In genomic region chr7:65786916-65787315, GRCm38 (mm10) we compare ENCODE assay signal across 13 mouse cellular contexts.
"Had no signal": no experiment of that assay in that cellular context is flagged by ENCODE, and none has a peak within 500 bp of the region (broad histone marks: within the 10 kb centered on the region; RNA-seq: fewer than 3 reads in every experiment).

No protein-coding gene starts in this region.

- ATAC-seq: liver, embryonic 12.5 days had no signal

- H3K4me1 ChIP-seq: liver, embryonic 12.5 days had no signal

- H3K9me3 ChIP-seq: limb, embryonic 15.5 days; liver, embryonic 12.5 days had no signal

- H3K36me3 ChIP-seq: limb, embryonic 15.5 days; liver, embryonic 12.5 days had no signal

- H3K9ac ChIP-seq: limb, embryonic 15.5 days; liver, embryonic 12.5 days; lung, embryonic 14.5 days had no signal

- H3K27me3 ChIP-seq: limb, embryonic 15.5 days had no signal

- H3K4me2 ChIP-seq: limb, embryonic 15.5 days; liver, embryonic 12.5 days; lung, embryonic 14.5 days had no signal

- DNase-seq: kidney, adult 9 months; kidney, postnatal 36 days; layer of hippocampus, adult 9-11 months; layer of hippocampus, postnatal 36 days; lung, embryonic 14.5 days; midbrain, embryonic 14.5 days; right cerebral cortex, postnatal 4 days; spleen, adult 18-20 months; thymus, adult 18-20 months; thymus, postnatal 25 days had no signal

- H3K4me3 ChIP-seq: limb, embryonic 15.5 days; liver, embryonic 12.5 days had no signal

- H3K27ac ChIP-seq: kidney, postnatal 0 days; limb, embryonic 15.5 days; liver, embryonic 12.5 days had no signal
